Mouse (Mus musculus): ENCODE results near the gene Cradd. TPM values are rescaled to one million over a fixed set of nuclear protein-coding genes. Genes with fewer than 3 reads are reported as not detected.

Gene Cradd
- polyA plus RNA-seq (2014; fragmentation: Nextera tagmentation; extraction: Ambion mirVana): 12.0 and 12.5 TPM in 2 replicates

DNA sequence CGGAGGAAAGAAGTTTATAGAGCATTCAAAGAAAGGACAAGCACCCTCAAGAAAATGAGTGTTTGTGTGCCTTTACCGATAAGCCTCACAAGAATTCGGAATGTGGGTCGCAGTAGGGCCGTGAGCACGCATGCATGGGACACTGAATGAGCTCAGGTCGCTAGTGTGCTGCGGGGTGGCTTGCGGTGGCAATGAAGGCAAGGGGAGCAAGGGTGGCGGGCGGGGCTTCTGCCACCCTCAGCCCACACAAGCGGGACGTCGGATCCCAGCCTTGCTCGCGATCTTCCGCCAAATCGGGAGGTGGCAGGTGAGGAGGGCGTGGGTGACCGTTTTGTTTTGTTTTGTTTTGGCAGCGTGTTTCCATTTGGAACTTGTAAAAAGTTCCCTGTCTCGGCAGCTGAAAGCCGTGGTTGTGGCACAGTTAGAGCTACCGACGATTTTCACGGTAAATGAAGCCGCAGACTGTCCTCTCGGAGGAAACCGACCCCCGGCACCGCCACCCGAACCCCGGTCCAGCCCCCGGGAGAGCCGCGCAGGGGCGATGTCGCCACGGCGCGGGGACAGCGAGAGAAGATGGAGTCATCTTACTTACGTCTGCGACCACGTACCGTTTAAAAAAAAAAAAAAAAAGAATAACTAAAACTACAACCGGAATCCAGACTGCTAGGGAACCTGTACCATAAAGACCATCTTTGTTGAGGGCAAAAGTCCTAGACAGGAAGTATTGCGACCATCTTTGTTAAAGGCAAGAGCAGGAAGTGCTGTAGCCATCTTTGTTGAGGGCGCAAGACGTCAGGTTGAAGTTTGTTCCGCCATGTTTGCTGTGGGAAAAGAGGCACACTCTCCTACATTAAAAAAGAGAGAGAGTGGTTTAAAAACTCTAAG is at the start of gene Cradd:
Cradd (minus strand) TSS at position 741 of the 885 bp plus-strand sequence.
- Histone ChIP-seq H3K27ac (replicated peaks; ENCODE audit: low read depth, low read length) (peak within 1 kb of the TSS; percentile 94), H3K4me2 (ENCODE audit: low read length) (peak within 1 kb of the TSS; percentile 60), H3K27me3 (ENCODE audit: control insufficient read depth, insufficient read depth, low read length) (no peaks in the 10 kb centered on the region), H3K36me3 (ENCODE audit: control insufficient read depth, insufficient read depth, low read length) (no peaks in the 10 kb centered on the region), H3K4me1 (ENCODE audit: control insufficient read depth, insufficient read depth, low read length) (peaks cover 12% of the 10 kb centered on the region), H3K9ac (replicated peaks; ENCODE audit: low read length) (peak within 1 kb of the TSS; percentile 68), H3K9me3 (ENCODE audit: control insufficient read depth, low read length) (no peaks in the 10 kb centered on the region), H3K4me3 (replicated peaks; ENCODE audit: low read depth, low read length) (peak within 1 kb of the TSS; percentile 53)
- ATAC-seq (ENCODE audit: low FRiP score, low TSS enrichment): peak; percentile 89
- DNase-seq: peak; percentile 96
- under 1% methylated on average over 51 of the region's 51 CpGs for WGBS

DNA sequence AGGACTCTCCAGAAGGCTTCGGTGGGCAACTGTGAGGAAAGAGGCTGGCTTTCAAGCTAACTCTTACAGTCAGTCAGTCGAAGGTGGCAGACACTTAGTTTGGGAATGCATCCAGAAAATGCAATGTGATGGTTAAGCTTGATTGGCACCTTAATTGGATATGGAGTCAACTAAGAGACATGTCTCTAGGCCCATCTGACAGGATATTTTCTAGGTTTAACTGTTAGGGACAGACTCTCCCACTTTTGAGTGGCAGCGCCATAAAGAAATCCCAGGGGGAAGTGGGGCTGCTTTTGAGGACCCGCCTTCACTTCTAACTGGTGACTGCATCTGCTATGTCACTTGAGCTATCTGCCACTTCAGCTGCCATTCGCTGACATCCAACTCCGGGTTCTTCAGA is 49.4 kb upstream of the Cradd start:
- no peak for DNase-seq
- H3K27ac ChIP-seq (replicated peaks; ENCODE audit: low read depth, low read length): no peak overlapping the region
- WGBS: 94% methylated on average over 6 of the region's 6 CpGs
- ATAC-seq (ENCODE audit: low FRiP score, low TSS enrichment): no peak
- no peaks in the 10 kb centered on the region for H3K4me1 ChIP-seq (ENCODE audit: control insufficient read depth, insufficient read depth, low read length)
- H3K4me2 ChIP-seq (ENCODE audit: low read length): no peak overlapping the region
- H3K9ac ChIP-seq (replicated peaks; ENCODE audit: low read length): no peak overlapping the region
- H3K4me3 ChIP-seq (replicated peaks; ENCODE audit: low read depth, low read length): no peak overlapping the region
- no peaks in the 10 kb centered on the region for H3K27me3 ChIP-seq (ENCODE audit: control insufficient read depth, insufficient read depth, low read length)
- H3K9me3 ChIP-seq (ENCODE audit: control insufficient read depth, low read length): no peaks in the 10 kb centered on the region
- H3K36me3 ChIP-seq (ENCODE audit: control insufficient read depth, insufficient read depth, low read length): no peaks in the 10 kb centered on the region

DNA sequence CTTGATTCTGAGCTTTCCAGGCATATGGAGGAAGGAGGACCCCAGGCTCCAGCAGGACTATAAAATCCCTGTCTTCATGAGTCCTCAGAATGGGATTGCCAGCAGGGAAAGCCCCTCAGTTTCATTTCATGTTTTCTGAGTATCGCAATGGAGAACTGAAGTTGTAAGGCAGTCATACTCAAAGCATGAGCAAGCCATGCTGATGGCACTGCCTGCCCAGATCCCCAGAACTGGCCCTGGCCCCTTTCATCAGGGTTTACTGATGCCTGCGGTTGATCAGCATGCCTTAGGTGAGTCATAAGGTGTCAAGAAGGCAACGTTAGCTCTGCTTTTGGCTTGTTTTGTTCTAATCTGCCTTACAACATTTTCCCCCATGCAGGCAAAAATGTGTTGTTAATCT is 48.0 kb upstream of the Cradd start:
- Histone ChIP-seq H3K27me3 (ENCODE audit: control insufficient read depth, insufficient read depth, low read length) (no peaks in the 10 kb centered on the region), H3K9ac (replicated peaks; ENCODE audit: low read length) (no peak overlapping the region), H3K36me3 (ENCODE audit: control insufficient read depth, insufficient read depth, low read length) (no peaks in the 10 kb centered on the region), H3K9me3 (ENCODE audit: control insufficient read depth, low read length) (no peaks in the 10 kb centered on the region), H3K4me1 (ENCODE audit: control insufficient read depth, insufficient read depth, low read length) (no peaks in the 10 kb centered on the region), H3K4me2 (ENCODE audit: low read length) (no peak overlapping the region), H3K4me3 (replicated peaks; ENCODE audit: low read depth, low read length) (no peak overlapping the region), H3K27ac (replicated peaks; ENCODE audit: low read depth, low read length) (no peak overlapping the region)
- DNase-seq: no peak
- ATAC-seq (ENCODE audit: low FRiP score, low TSS enrichment): no peak
- WGBS: 94% methylated on average over 3 of the region's 3 CpGs

DNA sequence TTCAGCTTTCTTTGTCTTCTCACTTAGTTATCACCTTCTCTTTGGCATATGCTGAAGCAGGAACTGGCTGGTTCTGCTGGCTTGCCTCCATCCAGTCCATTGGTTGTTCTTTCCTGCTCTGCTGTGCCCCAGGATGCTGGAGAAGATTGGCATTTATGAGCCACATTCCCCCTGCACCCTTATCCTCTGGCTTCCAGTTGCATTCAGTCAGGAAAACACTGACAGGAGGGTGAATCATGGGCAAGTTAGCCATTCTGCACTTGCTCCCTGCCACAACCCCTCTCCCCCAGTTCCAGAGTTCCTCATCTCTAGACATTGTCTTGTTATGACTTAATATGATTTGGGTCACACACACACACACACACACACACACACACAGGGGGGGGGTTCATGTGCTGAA is 45.3 kb upstream of the Cradd start:
- Histone ChIP-seq H3K4me2 (ENCODE audit: low read length) (no peak overlapping the region), H3K4me3 (replicated peaks; ENCODE audit: low read depth, low read length) (no peak overlapping the region), H3K27ac (replicated peaks; ENCODE audit: low read depth, low read length) (no peak overlapping the region), H3K9me3 (ENCODE audit: control insufficient read depth, low read length) (no peaks in the 10 kb centered on the region), H3K4me1 (ENCODE audit: control insufficient read depth, insufficient read depth, low read length) (no peaks in the 10 kb centered on the region), H3K27me3 (ENCODE audit: control insufficient read depth, insufficient read depth, low read length) (no peaks in the 10 kb centered on the region), H3K9ac (replicated peaks; ENCODE audit: low read length) (no peak overlapping the region), H3K36me3 (ENCODE audit: control insufficient read depth, insufficient read depth, low read length) (no peaks in the 10 kb centered on the region)
- no peak for DNase-seq
- ATAC-seq (ENCODE audit: low FRiP score, low TSS enrichment): no peak

DNA sequence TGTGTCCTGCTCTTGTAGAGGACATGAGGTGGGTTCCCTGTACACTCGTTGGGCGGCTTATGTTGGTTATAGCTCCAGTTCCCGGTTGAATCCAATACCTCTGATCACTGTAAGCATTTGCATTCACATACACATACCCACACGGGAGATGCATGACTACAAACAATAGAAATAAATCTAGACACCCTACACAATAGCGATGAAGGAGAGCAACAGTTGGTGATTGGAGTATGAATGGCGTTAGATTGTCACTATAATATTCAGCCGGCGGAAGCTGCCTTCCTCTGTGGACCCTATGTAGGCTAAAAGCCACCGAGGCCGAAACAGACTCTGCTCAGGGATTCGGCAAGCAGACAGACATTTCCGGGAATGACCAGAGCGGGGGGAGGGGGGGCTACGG is 44.2 kb upstream of the Cradd start:
- Histone ChIP-seq H3K4me1 (ENCODE audit: control insufficient read depth, insufficient read depth, low read length) (no peaks in the 10 kb centered on the region), H3K36me3 (ENCODE audit: control insufficient read depth, insufficient read depth, low read length) (no peaks in the 10 kb centered on the region), H3K4me3 (replicated peaks; ENCODE audit: low read depth, low read length) (no peak overlapping the region), H3K4me2 (ENCODE audit: low read length) (no peak overlapping the region), H3K9ac (replicated peaks; ENCODE audit: low read length) (no peak overlapping the region), H3K27ac (replicated peaks; ENCODE audit: low read depth, low read length) (no peak overlapping the region), H3K9me3 (ENCODE audit: control insufficient read depth, low read length) (no peaks in the 10 kb centered on the region), H3K27me3 (ENCODE audit: control insufficient read depth, insufficient read depth, low read length) (no peaks in the 10 kb centered on the region)
- DNase-seq (no peak), ATAC-seq (ENCODE audit: low FRiP score, low TSS enrichment) (no peak)
- 93% methylated on average over 14 of the region's 14 CpGs for WGBS

DNA sequence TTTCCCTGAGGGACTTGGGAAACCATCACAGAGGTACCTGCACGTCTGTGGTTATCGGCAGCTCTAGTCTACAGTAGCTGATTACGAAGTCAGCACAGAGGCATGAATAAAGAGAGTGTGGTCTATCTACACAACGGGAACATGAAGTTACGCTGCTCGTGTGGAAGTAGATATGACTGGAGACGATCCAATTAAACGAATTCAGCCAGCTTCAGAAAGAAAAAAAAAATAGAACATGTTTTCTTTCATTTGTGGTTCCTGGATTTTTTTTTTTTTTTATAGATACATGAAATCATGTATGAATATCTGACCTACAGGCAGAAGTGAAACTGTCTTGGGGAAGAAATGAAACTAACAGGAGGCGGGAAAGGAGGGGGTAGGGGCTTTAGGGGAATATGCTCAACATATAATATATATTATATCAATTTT is 43.7 kb upstream of the Cradd start:
- H3K4me2 ChIP-seq (ENCODE audit: low read length): no peak overlapping the region
- 88% methylated on average over 9 of the region's 9 CpGs for WGBS
- H3K27me3 ChIP-seq (ENCODE audit: control insufficient read depth, insufficient read depth, low read length): no peaks in the 10 kb centered on the region
- no peaks in the 10 kb centered on the region for H3K36me3 ChIP-seq (ENCODE audit: control insufficient read depth, insufficient read depth, low read length)
- H3K9ac ChIP-seq (replicated peaks; ENCODE audit: low read length): no peak overlapping the region
- no peak for ATAC-seq (ENCODE audit: low FRiP score, low TSS enrichment)
- DNase-seq: no peak
- H3K9me3 ChIP-seq (ENCODE audit: control insufficient read depth, low read length): no peaks in the 10 kb centered on the region
- no peaks in the 10 kb centered on the region for H3K4me1 ChIP-seq (ENCODE audit: control insufficient read depth, insufficient read depth, low read length)
- no peak overlapping the region for H3K27ac ChIP-seq (replicated peaks; ENCODE audit: low read depth, low read length)
- H3K4me3 ChIP-seq (replicated peaks; ENCODE audit: low read depth, low read length): no peak overlapping the region

DNA sequence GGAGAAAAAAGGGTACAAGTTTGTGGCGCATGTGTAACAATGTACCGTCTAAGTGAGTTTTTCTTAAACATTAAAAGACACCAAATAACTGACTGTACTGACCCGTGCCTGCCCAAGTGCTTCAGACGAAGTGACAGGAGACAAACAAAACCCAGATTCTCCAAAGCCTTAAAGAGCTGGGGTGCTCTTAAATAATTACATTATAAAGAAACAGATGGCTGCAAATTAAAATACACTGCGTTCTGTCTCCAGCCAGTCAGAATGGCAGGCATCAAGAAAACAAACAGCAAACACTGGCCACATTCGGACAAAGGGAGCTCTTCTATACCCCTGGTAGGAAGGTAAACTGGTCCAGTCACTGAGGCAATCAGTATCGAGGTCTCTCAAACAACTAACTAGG is 43.3 kb upstream of the Cradd start:
- H3K9ac ChIP-seq (replicated peaks; ENCODE audit: low read length): no peak overlapping the region
- no peaks in the 10 kb centered on the region for H3K9me3 ChIP-seq (ENCODE audit: control insufficient read depth, low read length)
- no peak for DNase-seq
- no peak overlapping the region for H3K4me2 ChIP-seq (ENCODE audit: low read length)
- no peak overlapping the region for H3K27ac ChIP-seq (replicated peaks; ENCODE audit: low read depth, low read length)
- no peaks in the 10 kb centered on the region for H3K27me3 ChIP-seq (ENCODE audit: control insufficient read depth, insufficient read depth, low read length)
- no peak for ATAC-seq (ENCODE audit: low FRiP score, low TSS enrichment)
- WGBS: 80% methylated on average over 7 of the region's 7 CpGs
- H3K4me1 ChIP-seq (ENCODE audit: control insufficient read depth, insufficient read depth, low read length): no peaks in the 10 kb centered on the region
- no peaks in the 10 kb centered on the region for H3K36me3 ChIP-seq (ENCODE audit: control insufficient read depth, insufficient read depth, low read length)
- H3K4me3 ChIP-seq (replicated peaks; ENCODE audit: low read depth, low read length): no peak overlapping the region

DNA sequence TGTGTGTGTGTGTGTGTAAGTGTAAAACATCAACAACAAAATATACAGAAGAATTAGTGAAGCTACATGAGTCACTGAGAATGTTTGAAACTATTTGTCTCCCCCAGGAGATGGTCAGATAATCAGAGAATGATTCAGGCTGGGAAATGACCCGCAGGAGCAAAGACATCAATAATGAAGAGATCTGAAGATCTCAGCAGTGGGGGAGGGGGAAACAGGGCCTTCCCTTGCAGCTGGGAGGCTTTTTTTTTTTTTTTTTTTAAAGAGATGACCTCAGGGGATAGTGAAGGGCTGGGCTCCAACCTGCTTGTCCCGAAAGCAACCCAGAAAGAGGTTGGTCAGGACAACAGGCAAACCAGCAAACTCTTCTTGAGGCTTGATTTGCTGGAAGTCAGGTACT is 38.4 kb upstream of the Cradd start:
- Histone ChIP-seq H3K4me2 (ENCODE audit: low read length) (no peak overlapping the region), H3K27me3 (ENCODE audit: control insufficient read depth, insufficient read depth, low read length) (no peaks in the 10 kb centered on the region), H3K4me1 (ENCODE audit: control insufficient read depth, insufficient read depth, low read length) (no peaks in the 10 kb centered on the region), H3K9ac (replicated peaks; ENCODE audit: low read length) (no peak overlapping the region), H3K27ac (replicated peaks; ENCODE audit: low read depth, low read length) (no peak overlapping the region), H3K36me3 (ENCODE audit: control insufficient read depth, insufficient read depth, low read length) (no peaks in the 10 kb centered on the region), H3K4me3 (replicated peaks; ENCODE audit: low read depth, low read length) (no peak overlapping the region), H3K9me3 (ENCODE audit: control insufficient read depth, low read length) (no peaks in the 10 kb centered on the region)
- ATAC-seq (ENCODE audit: low FRiP score, low TSS enrichment): no peak
- no peak for DNase-seq
- WGBS: 16% methylated on average over 2 of the region's 2 CpGs

DNA sequence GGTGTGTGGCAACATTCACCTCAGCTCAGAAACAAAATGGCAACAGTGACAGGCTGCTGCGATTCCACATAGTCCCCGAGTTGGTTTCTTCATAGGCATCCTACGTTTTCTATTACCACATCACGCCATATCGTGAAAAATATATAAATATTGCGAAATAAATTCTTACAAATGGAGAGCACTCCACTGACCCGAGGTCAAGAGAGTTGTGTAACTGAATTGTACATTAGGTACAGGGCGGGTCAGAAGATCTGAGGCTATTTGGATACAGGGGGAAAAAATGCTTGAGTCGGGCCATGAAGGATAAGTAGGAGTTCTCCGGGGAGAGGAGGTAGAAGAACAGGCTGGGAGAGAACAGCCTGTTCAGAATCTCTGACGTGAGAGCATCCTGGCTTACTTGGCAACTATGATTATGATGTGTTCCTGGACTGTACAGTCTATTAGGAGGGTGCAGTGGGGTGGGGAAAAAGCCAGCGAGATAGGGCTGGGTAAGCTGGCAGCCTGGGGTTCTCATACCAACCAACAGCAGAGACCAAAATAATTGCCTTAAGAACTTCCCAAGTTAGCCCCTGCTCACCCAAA is 37.4 kb upstream of the Cradd start:
- DNase-seq (no peak), ATAC-seq (ENCODE audit: low FRiP score, low TSS enrichment) (no peak)
- Histone ChIP-seq H3K9me3 (ENCODE audit: control insufficient read depth, low read length) (no peaks in the 10 kb centered on the region), H3K4me2 (ENCODE audit: low read length) (no peak overlapping the region), H3K9ac (replicated peaks; ENCODE audit: low read length) (no peak overlapping the region), H3K4me3 (replicated peaks; ENCODE audit: low read depth, low read length) (no peak overlapping the region), H3K4me1 (ENCODE audit: control insufficient read depth, insufficient read depth, low read length) (no peaks in the 10 kb centered on the region), H3K27ac (replicated peaks; ENCODE audit: low read depth, low read length) (no peak overlapping the region), H3K27me3 (ENCODE audit: control insufficient read depth, insufficient read depth, low read length) (no peaks in the 10 kb centered on the region), H3K36me3 (ENCODE audit: control insufficient read depth, insufficient read depth, low read length) (no peaks in the 10 kb centered on the region)
- 93% methylated on average over 12 of the region's 12 CpGs for WGBS
